Mouse (Mus musculus): Measurements from ENCODE around the gene Cast. TPM values are rescaled to one million over a fixed set of nuclear protein-coding genes. Genes with fewer than 3 reads are reported as not detected.

The Cast gene
- total RNA-seq, 2 experiments from 2014 or later = 94.0 to 108 TPM

GRCm38 (mm10) chr13:74733726-74734125 lies 74.9 kb downstream of the Cast start:
- DNase-seq (ENCODE audit: low spot score) = no peak
- intact Hi-C loops (cut with DNase I) = no loop called here

- intact Hi-C loops (cut with DNase I) = no loop called here
- DNase-seq (ENCODE audit: low spot score) = no peak
Measured at GRCm38 (mm10) chr13:74719002-74719401, 89.6 kb downstream of the Cast start.

DNA sequence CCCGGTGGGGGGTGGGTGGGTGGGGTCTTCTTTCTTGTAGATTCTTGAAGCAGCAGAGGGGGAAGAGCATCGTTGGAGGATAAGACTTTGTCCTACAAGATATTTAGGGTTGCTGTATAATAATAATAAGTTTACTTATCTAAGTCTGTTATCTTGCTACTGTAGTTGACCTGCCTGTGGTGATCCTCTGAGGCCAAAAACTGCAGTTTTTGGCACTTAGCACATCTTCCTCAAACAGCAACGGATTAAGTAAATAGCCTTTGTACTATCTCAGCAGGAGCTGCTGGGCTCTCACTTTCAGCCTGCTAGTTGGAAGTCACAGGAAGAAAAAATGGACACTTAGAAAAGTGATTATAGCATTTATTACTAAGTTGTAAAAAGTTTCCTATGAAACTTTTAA lies 112.4 kb downstream of the Cast start:
- intact Hi-C loops (cut with DNase I) = no loop called here
- DNase-seq (ENCODE audit: low spot score) = no peak

GRCm38 (mm10) chr13:74695497-74696193 lies 113.0 kb downstream of the Cast start:
- intact Hi-C loops (cut with DNase I) = no loop called here
- DNase-seq (ENCODE audit: low spot score) = no peak

Other genes with a start within 250 kb of the Cast start
- gene Erap1, start 169.2 kb downstream of the Cast start, total RNA-seq (2021) = 10 to 100 TPM; 37.7 to 48.1 TPM

Data from heart, postnatal 25 days (tissue).